Mouse (Mus musculus): Measurements from ENCODE around the gene Myo6. TPM values are rescaled to one million over a fixed set of nuclear protein-coding genes. Genes with fewer than 3 reads are reported as not detected.

Myo6 gene
- polyA plus RNA-seq, 1 experiment = 36.8 TPM

DNA sequence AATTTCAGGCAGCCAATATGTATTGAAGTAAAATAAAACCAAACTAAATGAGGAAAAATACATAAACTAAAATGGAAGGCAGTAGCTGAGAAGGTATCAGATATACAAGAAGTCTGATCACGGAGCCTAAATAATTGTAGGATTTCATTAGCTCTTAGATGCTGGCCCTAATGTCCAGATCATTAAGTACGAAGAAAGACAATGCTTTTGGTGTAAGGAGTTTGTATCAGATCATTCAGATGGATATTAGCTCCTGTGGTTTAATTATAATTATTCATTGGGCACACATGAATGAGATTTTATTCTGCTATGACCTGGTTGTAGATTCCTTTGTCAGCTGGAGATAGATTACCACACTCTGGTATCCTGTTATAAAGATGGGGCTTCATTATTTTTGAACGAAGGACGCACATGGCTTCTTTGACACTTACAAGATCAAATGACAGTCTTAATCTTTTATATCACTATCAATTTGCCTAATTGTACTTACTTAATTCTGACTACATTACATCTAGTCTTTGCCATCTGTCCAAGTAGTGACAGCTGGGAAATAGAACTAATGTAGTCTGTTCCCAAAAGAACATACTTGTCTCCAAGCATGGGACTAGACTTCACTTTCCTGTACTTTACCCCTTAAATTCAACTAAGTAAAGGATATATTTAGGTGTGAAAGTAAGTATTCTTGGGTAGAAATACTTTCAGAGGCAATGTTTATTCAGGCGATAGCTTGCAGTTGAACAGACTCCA, 61.9 kb downstream of the Myo6 start:
- peaks cover 7% of the 10 kb centered on the region; the same call in 1 of the 2 replicates for H3K4me1 ChIP-seq (ENCODE audit: control insufficient read depth, insufficient read depth, insufficient read length, low read length)
- no peak overlapping the region for H3K4me3 ChIP-seq (ENCODE audit: low read depth, low read length)
- peaks cover 27% of the 10 kb centered on the region for H3K36me3 ChIP-seq (ENCODE audit: control insufficient read depth, insufficient read depth, low read length)
- no peak overlapping the region for H3K27ac ChIP-seq (ENCODE audit: insufficient read depth, low read depth, low read length)
- no peak for TF ChIP-seq POLR2A (IDR thresholded peaks at IDR 0.05; ENCODE audit: low read depth, low read length)
- no peak for TF ChIP-seq CTCF (IDR thresholded peaks at IDR 0.05; ENCODE audit: extremely low read depth, insufficient read length, insufficient replicate concordance, low read depth, low read length)
- H3K27me3 ChIP-seq (ENCODE audit: control insufficient read depth, insufficient read depth, low read length) = no peaks in the 10 kb centered on the region
- 93% methylated on average over 5 of the region's 5 CpGs for WGBS

DNA sequence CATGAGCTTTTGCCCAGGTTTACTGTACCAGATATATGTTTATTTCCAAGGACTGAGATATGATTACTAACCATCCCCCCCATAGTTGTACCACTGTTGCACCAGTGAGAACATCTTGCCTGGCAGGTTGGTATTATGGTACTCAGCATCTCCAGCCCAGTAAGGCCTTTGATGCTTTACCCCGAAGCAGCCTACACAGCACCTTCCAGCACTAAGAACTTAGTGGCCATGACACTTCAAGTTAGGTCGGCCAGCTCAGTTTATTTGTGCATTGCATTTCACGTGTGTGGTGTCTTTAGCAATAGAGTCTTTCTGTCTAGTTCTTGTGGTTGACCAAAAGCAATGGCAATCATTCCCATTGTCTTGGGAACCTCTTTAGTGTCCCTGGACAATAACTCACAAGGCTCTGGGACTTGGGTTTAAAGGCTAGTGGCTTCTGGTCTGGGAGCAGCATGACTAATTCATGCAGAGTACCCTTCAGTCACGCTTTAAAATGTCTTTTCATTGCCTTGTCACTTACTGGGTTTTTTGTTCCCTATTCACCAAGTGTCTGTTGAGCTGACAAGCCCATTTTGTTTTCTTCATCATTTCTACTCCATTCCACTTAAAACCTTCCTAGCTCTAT, 69.1 kb downstream of the Myo6 start:
- TF ChIP-seq CTCF (IDR thresholded peaks at IDR 0.05; ENCODE audit: extremely low read depth, insufficient read length, insufficient replicate concordance, low read depth, low read length) (no peak), POLR2A (IDR thresholded peaks at IDR 0.05; ENCODE audit: low read depth, low read length) (no peak)
- no peak overlapping the region for H3K27ac ChIP-seq (ENCODE audit: insufficient read depth, low read depth, low read length)
- H3K4me1 ChIP-seq (ENCODE audit: control insufficient read depth, insufficient read depth, insufficient read length, low read length) = 0 out of 2 replicates have a peak, but pooled peaks cover 2% of the 10 kb centered on the region
- 93% methylated on average over 4 of the region's 4 CpGs for WGBS
- H3K4me3 ChIP-seq (ENCODE audit: low read depth, low read length) = no peak overlapping the region
- H3K36me3 ChIP-seq (ENCODE audit: control insufficient read depth, insufficient read depth, low read length) = peaks cover 7% of the 10 kb centered on the region
- no peaks in the 10 kb centered on the region for H3K27me3 ChIP-seq (ENCODE audit: control insufficient read depth, insufficient read depth, low read length)

DNA sequence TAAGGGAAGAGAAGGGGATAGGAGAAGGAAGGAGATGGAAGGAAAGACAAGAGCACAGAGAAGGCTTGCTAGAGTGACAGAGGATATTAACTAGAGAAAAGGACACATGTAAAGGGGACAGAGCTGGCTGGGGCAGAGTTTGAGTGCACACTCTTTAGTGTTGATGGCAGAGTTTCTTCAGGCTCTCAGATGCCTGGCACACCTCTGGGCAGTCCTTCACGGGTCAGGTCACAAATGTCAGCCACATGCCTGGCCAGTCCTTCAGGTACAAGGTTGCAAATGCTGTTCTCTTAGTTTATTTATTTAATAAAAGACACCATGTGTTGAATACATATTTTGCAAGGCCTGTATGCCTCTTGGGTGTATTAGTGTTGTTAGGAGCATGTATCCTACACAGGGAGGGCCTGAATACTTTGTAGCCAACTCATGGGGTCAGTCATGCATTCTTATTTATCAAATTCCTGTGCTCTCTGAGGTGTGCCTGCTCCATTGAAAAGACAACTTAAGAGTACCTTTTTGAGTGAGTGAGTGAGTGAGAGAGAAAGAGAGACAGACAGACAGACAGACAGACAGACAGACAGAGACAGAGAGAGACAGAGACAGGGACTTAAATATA, 72.5 kb downstream of the Myo6 start:
- Histone ChIP-seq H3K4me1 (ENCODE audit: control insufficient read depth, insufficient read depth, insufficient read length, low read length) (no peaks in the 10 kb centered on the region), H3K27ac (ENCODE audit: insufficient read depth, low read depth, low read length) (no peak overlapping the region), H3K4me3 (ENCODE audit: low read depth, low read length) (no peak overlapping the region), H3K27me3 (ENCODE audit: control insufficient read depth, insufficient read depth, low read length) (no peaks in the 10 kb centered on the region), H3K36me3 (ENCODE audit: control insufficient read depth, insufficient read depth, low read length) (peaks cover 12% of the 10 kb centered on the region)
- 81% methylated on average over 1 of the region's 1 CpGs for WGBS
- TF ChIP-seq CTCF (IDR thresholded peaks at IDR 0.05; ENCODE audit: extremely low read depth, insufficient read length, insufficient replicate concordance, low read depth, low read length) (no peak), POLR2A (IDR thresholded peaks at IDR 0.05; ENCODE audit: low read depth, low read length) (no peak)

DNA sequence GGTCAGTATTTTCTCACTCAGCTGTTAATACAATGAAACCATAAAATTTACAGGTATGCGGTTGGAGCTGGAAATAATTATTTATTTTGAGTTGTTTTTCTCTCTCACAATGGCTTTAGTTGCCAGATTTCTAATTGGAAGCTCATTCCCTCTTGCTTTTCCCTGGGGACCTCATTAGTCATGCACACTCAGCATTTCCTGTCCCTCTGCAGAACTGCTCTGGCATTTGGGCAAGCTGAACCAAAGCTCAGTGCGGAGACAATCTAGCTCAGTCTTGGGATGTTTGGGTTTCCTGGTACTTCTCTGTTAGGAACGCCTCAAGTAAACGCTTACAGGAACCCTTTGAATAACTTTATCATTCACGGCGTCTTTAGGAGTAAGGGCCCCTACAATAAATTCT, 76.9 kb downstream of the Myo6 start:
- H3K4me1 ChIP-seq (ENCODE audit: control insufficient read depth, insufficient read depth, insufficient read length, low read length) = no peaks in the 10 kb centered on the region
- H3K27ac ChIP-seq (ENCODE audit: insufficient read depth, low read depth, low read length) = no peak overlapping the region
- WGBS = 52% methylated on average over 6 of the region's 6 CpGs
- peaks cover 16% of the 10 kb centered on the region for H3K36me3 ChIP-seq (ENCODE audit: control insufficient read depth, insufficient read depth, low read length)
- H3K4me3 ChIP-seq (ENCODE audit: low read depth, low read length) = no peak overlapping the region
- TF ChIP-seq CTCF (IDR thresholded peaks at IDR 0.05; ENCODE audit: extremely low read depth, insufficient read length, insufficient replicate concordance, low read depth, low read length) (no peak), POLR2A (IDR thresholded peaks at IDR 0.05; ENCODE audit: low read depth, low read length) (no peak)
- no peaks in the 10 kb centered on the region for H3K27me3 ChIP-seq (ENCODE audit: control insufficient read depth, insufficient read depth, low read length)

DNA sequence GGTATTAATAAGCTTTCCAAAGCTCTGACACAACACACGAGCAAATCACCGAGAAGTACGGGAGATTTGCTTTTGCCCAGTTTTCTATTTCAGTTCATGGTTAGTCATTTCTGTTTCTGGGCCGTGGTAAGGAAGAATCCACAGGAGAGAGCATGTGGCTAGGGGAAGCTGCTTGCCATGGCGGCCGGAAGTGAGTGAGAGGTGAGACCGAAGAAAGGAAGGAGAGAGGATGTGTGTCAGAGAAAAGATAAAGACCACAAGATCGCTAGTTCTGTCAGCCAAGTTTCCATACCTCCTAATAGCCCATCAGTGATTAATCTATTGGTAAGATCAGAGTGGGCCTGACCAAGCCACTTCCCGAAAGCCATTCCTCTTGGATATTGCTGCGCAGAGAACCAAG, 87.3 kb downstream of the Myo6 start:
- H3K4me1 ChIP-seq (ENCODE audit: control insufficient read depth, insufficient read depth, insufficient read length, low read length) = no peaks in the 10 kb centered on the region
- WGBS = 81% methylated on average over 10 of the region's 10 CpGs
- TF ChIP-seq POLR2A (IDR thresholded peaks at IDR 0.05; ENCODE audit: low read depth, low read length) (no peak), CTCF (IDR thresholded peaks at IDR 0.05; ENCODE audit: extremely low read depth, insufficient read length, insufficient replicate concordance, low read depth, low read length) (no peak)
- peaks cover 21% of the 10 kb centered on the region for H3K36me3 ChIP-seq (ENCODE audit: control insufficient read depth, insufficient read depth, low read length)
- H3K4me3 ChIP-seq (ENCODE audit: low read depth, low read length) = no peak overlapping the region
- no peak overlapping the region for H3K27ac ChIP-seq (ENCODE audit: insufficient read depth, low read depth, low read length)
- H3K27me3 ChIP-seq (ENCODE audit: control insufficient read depth, insufficient read depth, low read length) = no peaks in the 10 kb centered on the region

DNA sequence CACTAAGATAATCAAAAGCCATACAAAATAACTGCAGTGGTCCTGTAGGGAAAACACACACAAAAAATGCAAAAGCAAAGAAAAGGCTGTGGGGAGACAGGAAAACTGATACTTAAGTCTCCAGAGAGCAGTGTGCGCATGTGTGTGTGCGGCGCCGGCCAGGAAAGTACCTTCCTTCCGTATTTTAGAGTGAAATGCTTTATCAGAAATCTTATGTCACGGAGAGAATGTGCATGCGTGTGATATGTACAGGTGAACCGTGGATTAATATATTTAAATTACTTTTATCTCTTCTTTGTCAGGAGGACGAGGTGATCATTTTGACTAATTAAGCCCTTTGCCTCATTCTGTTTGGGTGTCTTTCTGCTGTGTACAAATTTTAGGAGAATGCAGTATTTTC, 88.4 kb downstream of the Myo6 start:
- Histone ChIP-seq H3K4me3 (ENCODE audit: low read depth, low read length) (no peak overlapping the region), H3K36me3 (ENCODE audit: control insufficient read depth, insufficient read depth, low read length) (peaks cover 25% of the 10 kb centered on the region), H3K27me3 (ENCODE audit: control insufficient read depth, insufficient read depth, low read length) (no peaks in the 10 kb centered on the region), H3K4me1 (ENCODE audit: control insufficient read depth, insufficient read depth, insufficient read length, low read length) (no peaks in the 10 kb centered on the region), H3K27ac (ENCODE audit: insufficient read depth, low read depth, low read length) (no peak overlapping the region)
- TF ChIP-seq CTCF (IDR thresholded peaks at IDR 0.05; ENCODE audit: extremely low read depth, insufficient read length, insufficient replicate concordance, low read depth, low read length) (no peak), POLR2A (IDR thresholded peaks at IDR 0.05; ENCODE audit: low read depth, low read length) (no peak)
- 90% methylated on average over 9 of the region's 9 CpGs for WGBS

DNA sequence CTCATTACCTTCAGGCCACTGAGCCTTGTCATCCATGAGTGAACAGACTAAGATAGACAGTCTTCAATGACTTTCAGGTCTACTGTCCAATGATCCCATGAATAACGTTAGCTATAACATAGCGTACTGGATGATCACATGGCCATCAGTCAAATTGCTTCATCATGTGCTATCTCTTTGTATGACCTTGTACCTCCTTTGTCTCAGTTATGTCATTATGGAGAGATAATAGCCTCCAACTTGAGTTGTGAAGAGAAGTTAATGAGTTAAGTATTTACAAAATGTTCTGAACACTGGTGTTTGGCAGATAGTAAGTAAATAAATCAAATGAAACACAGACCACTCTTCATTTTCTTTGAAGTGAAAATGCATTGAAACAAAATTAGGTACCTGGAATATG, 91.7 kb downstream of the Myo6 start:
- TF ChIP-seq POLR2A (IDR thresholded peaks at IDR 0.05; ENCODE audit: low read depth, low read length) = no peak
- TF ChIP-seq CTCF (IDR thresholded peaks at IDR 0.05; ENCODE audit: extremely low read depth, insufficient read length, insufficient replicate concordance, low read depth, low read length) = no peak
- peaks cover 29% of the 10 kb centered on the region for H3K36me3 ChIP-seq (ENCODE audit: control insufficient read depth, insufficient read depth, low read length)
- no peak overlapping the region for H3K4me3 ChIP-seq (ENCODE audit: low read depth, low read length)
- 72% methylated on average over 2 of the region's 2 CpGs for WGBS
- H3K4me1 ChIP-seq (ENCODE audit: control insufficient read depth, insufficient read depth, insufficient read length, low read length) = no peaks in the 10 kb centered on the region
- no peaks in the 10 kb centered on the region for H3K27me3 ChIP-seq (ENCODE audit: control insufficient read depth, insufficient read depth, low read length)
- H3K27ac ChIP-seq (ENCODE audit: insufficient read depth, low read depth, low read length) = no peak overlapping the region
